Mouse (Mus musculus) ES-E14 (cell line): Measurements from ENCODE around the gene Fstl3. TPM values are rescaled to one million over a fixed set of nuclear protein-coding genes. Genes with fewer than 3 reads are reported as not detected.

Source experiments
- DNase-seq: peaks from one replicate; pipeline ENCODE4 v3.0.0-alpha.2; 2013; ENCODE audit warnings: low read depth, low spot score
- H3K27ac ChIP-seq: 2 replicates; pipeline ENCODE4 v1.5.1; 2012; ENCODE audit warnings: low read depth, mild to moderate bottlenecking, low read length, moderate library complexity, mixed read lengths; ENCODE audit not compliant: poor library complexity, insufficient read depth, severe bottlenecking
- H3K36me3 ChIP-seq: 2 replicates; pipeline ENCODE4 v1.6.1; 2012; ENCODE audit warnings: mild to moderate bottlenecking, low read length, moderate library complexity, mixed read lengths; ENCODE audit not compliant: control insufficient read depth, poor library complexity, insufficient read depth, severe bottlenecking
- H3K4me1 ChIP-seq, 2 experiments: fragments of 150-350 bp in 1 of 2; sonication (generic) in 1 of 2; 2 replicates each; pipeline ENCODE4 v1.6.1; 2012; ENCODE audit warnings: low read length in 2 of 2, mild to moderate bottlenecking in 1 of 2, mixed read lengths in 1 of 2; ENCODE audit not compliant: control insufficient read depth in 2 of 2, insufficient read depth in 2 of 2, poor library complexity in 1 of 2
- H3K4me3 ChIP-seq, 2 experiments: fragments of 150-350 bp in 1 of 2; sonication (generic) in 1 of 2; 2 replicates each; pipeline ENCODE4 v1.5.1; 2012; ENCODE audit warnings: low read length in 2 of 2, low read depth in 1 of 2, mild to moderate bottlenecking in 1 of 2, mixed read lengths in 1 of 2; ENCODE audit not compliant: insufficient read depth in 1 of 2, poor library complexity in 1 of 2, severe bottlenecking in 1 of 2
- H3K9ac ChIP-seq: 2 replicates; pipeline ENCODE4 v1.6.1; 2012; ENCODE audit warnings: low read depth, mild to moderate bottlenecking, low read length, mixed read lengths; ENCODE audit not compliant: poor library complexity, insufficient read depth, severe bottlenecking
- H3K9me3 ChIP-seq: fragments of 150-350 bp; sonication (generic); 2 replicates; pipeline ENCODE4 v1.6.1; 2012; ENCODE audit warnings: low read depth, mild to moderate bottlenecking, low read length; ENCODE audit not compliant: control insufficient read depth, insufficient read depth
- CHD2 ChIP-seq: IDR thresholded peaks from 2 replicates; pipeline ENCODE4 v1.6.1; 2014; ENCODE audit warnings: mild to moderate bottlenecking, low read depth, low read length, inconsistent platforms
- HCFC1 ChIP-seq: IDR thresholded peaks from 2 replicates; pipeline ENCODE4 v1.6.1; 2012; ENCODE audit warnings: low read length, inconsistent platforms, borderline replicate concordance; ENCODE audit not compliant: insufficient read depth
- MAFK ChIP-seq: IDR thresholded peaks from 2 replicates; pipeline ENCODE4 v1.6.1; 2014; ENCODE audit warnings: mild to moderate bottlenecking, low read depth, low read length, inconsistent platforms; ENCODE audit not compliant: insufficient read depth
- ZC3H11A ChIP-seq: IDR thresholded peaks from 2 replicates; pipeline ENCODE4 v1.6.1; 2012; ENCODE audit warnings: low read depth, mild to moderate bottlenecking, inconsistent platforms, low read length, borderline replicate concordance
- ZNF384 ChIP-seq: IDR thresholded peaks from 2 replicates; pipeline ENCODE4 v1.6.1; 2012; ENCODE audit warnings: low read depth, low read length, inconsistent platforms
- in situ Hi-C, 2 experiments: fragments of 600-800 bp; cut with MboI; formaldehyde crosslinking; loops; one replicate each; pipeline ENCODE4 v1.15.1; 2025; ENCODE audit warnings: low sequenced_read_pairs in 2 of 2, inconsistent platforms in 1 of 2; ENCODE audit not compliant: unreplicated experiment in 2 of 2
- total RNA-seq: library from RNA; depleted of rRNA; stranded (reverse); fragments of 300-350 nt; gene quantifications from 2 replicates; pipeline ENCODE4 v1.2.3, GENCODE M21; 2012

Gene Fstl3
- total RNA-seq, 1 experiment: 7.1 TPM

DNA sequence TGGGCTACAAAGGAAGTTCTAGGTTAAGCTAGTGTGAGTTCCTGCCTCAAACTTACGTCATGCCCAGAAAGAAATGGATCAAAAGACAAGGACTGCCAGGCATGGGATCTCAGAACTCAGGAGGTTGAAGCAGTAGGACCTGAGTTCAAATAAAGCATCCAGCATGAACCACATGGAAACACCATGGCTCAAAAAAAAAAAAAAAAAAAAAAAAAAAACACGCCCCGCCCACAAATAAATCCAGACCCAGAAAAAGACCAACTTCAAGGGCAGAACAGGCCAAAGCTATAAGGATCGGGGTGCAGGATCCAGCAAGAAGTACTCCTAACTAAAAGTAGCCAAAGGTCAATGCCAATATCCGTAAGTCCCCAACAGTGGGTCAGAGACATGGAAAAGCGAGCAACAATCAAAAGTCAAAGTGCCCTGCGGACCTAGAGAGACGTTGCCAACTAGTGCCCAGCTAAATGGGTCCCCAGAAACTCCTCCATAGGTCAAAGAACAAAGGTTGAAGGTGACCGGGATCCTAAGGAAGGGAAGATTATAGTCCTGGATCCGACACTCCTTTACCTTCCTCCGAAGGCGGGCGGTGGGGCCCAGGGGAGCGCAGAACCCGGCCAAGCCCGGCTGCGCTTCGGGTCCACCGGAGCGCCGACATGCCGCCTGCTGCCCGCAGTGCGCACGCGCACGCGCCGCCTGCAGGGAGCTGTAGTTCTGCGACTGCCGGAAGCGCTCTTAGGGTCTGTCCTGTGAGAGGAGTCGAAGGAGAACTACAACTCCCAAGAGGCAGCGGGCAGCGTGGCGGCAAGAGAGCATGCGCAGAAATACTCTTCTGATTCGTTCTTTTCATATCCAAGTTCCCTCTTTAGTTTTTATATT is 30.9 kb upstream of the Fstl3 start, which contains the start of gene Polrmt:
Gene Polrmt (minus strand): TSS at position 684 of the 876 bp plus-strand sequence.
- H3K9ac ChIP-seq: peak within 1 kb of the TSS; percentile 91
- in situ Hi-C loops: no loop called here
- peak within 1 kb of the TSS; percentile 79 to 89 for H3K4me3 ChIP-seq
- H3K9me3 ChIP-seq: peaks cover 4% of the 10 kb centered on the region; the same call in 1 of the 2 replicates
- peak; percentile 96 for TF ChIP-seq ZNF384
- TF ChIP-seq HCFC1: peak; percentile 99
- TF ChIP-seq MAFK: no peak
- no peak within 1 kb of the TSS for H3K27ac ChIP-seq
- peak; percentile 95 for DNase-seq
- H3K36me3 ChIP-seq: peaks cover 23% of the 10 kb centered on the region
- H3K4me1 ChIP-seq: peaks cover 0 to 3% of the 10 kb centered on the region in 2 experiments; a peak in 2 of 4 replicates

GRCm38 (mm10) chr10:79746774-79747151 is 30.3 kb upstream of the Fstl3 start:
- H3K9ac ChIP-seq: no peak overlapping the region
- in situ Hi-C loops: no loop called here
- peak overlapping the region in 1 of 2 experiments; percentile 32; a peak in 1 of 4 replicates for H3K4me3 ChIP-seq
- no peak for TF ChIP-seq MAFK
- TF ChIP-seq CHD2: no peak
- no peak for TF ChIP-seq HCFC1
- TF ChIP-seq ZNF384: no peak
- TF ChIP-seq ZC3H11A: no peak
- no peaks in the 10 kb centered on the region for H3K9me3 ChIP-seq
- H3K27ac ChIP-seq: no peak overlapping the region
- peaks cover 0 to 3% of the 10 kb centered on the region in 2 experiments; a peak in 2 of 4 replicates for H3K4me1 ChIP-seq
- DNase-seq: no peak
- H3K36me3 ChIP-seq: peaks cover 17% of the 10 kb centered on the region

DNA sequence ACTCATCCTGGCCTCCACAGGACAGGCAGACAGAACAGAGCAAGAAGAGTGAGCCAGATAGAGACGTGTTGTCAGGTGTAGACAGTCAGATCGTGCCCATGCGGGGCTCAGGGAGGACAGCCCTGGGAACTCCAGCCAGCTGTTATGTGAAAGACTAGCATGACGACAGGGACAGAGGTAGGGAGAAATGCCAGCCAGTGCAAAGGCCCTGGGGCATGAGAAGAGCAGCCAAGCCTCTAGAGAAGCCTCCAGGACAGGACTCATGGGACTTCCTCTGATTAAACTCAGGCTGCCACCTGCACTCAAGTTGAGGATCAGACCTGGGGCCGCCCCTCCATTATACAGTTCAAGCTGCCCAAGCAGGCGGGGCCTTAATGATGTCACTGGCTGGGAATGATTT is 28.6 kb upstream of the Fstl3 start:
- in situ Hi-C loops: no loop called here
- DNase-seq: no peak
- H3K36me3 ChIP-seq: peaks cover 6% of the 10 kb centered on the region
- peaks cover 0 to 3% of the 10 kb centered on the region in 2 experiments; a peak in 2 of 4 replicates for H3K4me1 ChIP-seq
- H3K9me3 ChIP-seq: no peaks in the 10 kb centered on the region
- no peak overlapping the region for H3K27ac ChIP-seq
- H3K4me3 ChIP-seq: no peak overlapping the region
- TF ChIP-seq MAFK (no peak), CHD2 (no peak), ZC3H11A (no peak), HCFC1 (no peak), ZNF384 (no peak)
- no peak overlapping the region for H3K9ac ChIP-seq

- in situ Hi-C loops: no loop called here
- no peak within 1 kb of the TSS for H3K27ac ChIP-seq
- DNase-seq: peak; percentile 72
These were observed 22.1 kb upstream of the Fstl3 start, which contains the start of gene Fgf22 for GRCm38 (mm10) chr10:79754856-79755516. TSS of gene Fgf22 (plus strand) at chr10:79755076.

More at GRCm38 (mm10) chr10:79754856-79755516, 22.1 kb upstream of the Fstl3 start, which contains the start of gene Fgf22:
- Histone ChIP-seq H3K36me3 (peaks cover 17% of the 10 kb centered on the region), H3K4me1 (peaks cover 2 to 7% of the 10 kb centered on the region in 2 experiments; a peak in 2 of 4 replicates), H3K4me3 (peak within 1 kb of the TSS; percentile 57 to 80), H3K9me3 (no peaks in the 10 kb centered on the region), H3K9ac (peak within 1 kb of the TSS; percentile 16; the same call in 1 of the 2 replicates)
- TF ChIP-seq ZNF384: no peak
- no peak for TF ChIP-seq CHD2
- TF ChIP-seq HCFC1: no peak
